Mouse (Mus musculus): ENCODE results near the gene Bloc1s1. TPM values are rescaled to one million over a fixed set of nuclear protein-coding genes. Genes with fewer than 3 reads are reported as not detected.

The Bloc1s1 gene
- polyA plus RNA-seq, 1 experiment, result 80.5 TPM

DNA sequence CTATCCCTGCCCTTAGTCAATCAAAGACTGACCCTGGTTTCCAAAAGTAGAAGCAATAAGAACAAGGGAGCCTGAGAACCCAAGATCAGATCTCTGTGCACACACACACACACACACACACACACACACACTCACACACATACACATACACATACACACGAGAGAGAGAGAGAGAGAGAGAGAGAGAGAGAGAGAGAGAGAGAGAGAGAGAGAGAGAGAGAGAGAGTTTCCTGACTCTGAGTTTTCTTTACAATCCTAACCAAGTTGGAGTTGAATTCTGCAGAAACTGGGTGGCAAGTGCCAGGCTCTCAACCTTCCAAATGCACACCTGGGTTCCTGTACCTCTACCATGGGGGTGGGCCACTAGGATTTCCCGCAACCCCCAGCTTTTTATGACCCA lies 34.0 kb downstream of the Bloc1s1 start:
- TF ChIP-seq POLR2A (IDR thresholded peaks at IDR 0.05; ENCODE audit: low read depth, low read length), result no peak
- no peak for TF ChIP-seq CTCF (IDR thresholded peaks at IDR 0.05; ENCODE audit: borderline replicate concordance, insufficient read depth, low read length)
- peaks cover 2% of the 10 kb centered on the region for H3K4me1 ChIP-seq (ENCODE audit: control insufficient read depth, insufficient read depth, low read length)
- no peak overlapping the region for H3K27ac ChIP-seq (ENCODE audit: insufficient read depth, low read length)

GRCm38 (mm10) chr10:128888941-128889827 lies 34.7 kb downstream of the Bloc1s1 start:
- TF ChIP-seq CTCF (IDR thresholded peaks at IDR 0.05; ENCODE audit: borderline replicate concordance, insufficient read depth, low read length) (no peak), POLR2A (IDR thresholded peaks at IDR 0.05; ENCODE audit: low read depth, low read length) (no peak)
- peaks cover 2% of the 10 kb centered on the region for H3K4me1 ChIP-seq (ENCODE audit: control insufficient read depth, insufficient read depth, low read length)
- no peak overlapping the region for H3K4me3 ChIP-seq (ENCODE audit: insufficient read depth, low read length)

More for the DNA sequence above, 34.0 kb downstream of the Bloc1s1 start:
- H3K4me3 ChIP-seq (ENCODE audit: insufficient read depth, low read length), result no peak overlapping the region; the same call in 1 of the 2 replicates

GRCm38 (mm10) chr10:128882067-128882466 lies 41.8 kb downstream of the Bloc1s1 start:
- Histone ChIP-seq H3K4me1 (ENCODE audit: control insufficient read depth, insufficient read depth, low read length) (no peaks in the 10 kb centered on the region), H3K27ac (ENCODE audit: insufficient read depth, low read length) (no peak overlapping the region), H3K4me3 (ENCODE audit: insufficient read depth, low read length) (no peak overlapping the region)
- TF ChIP-seq POLR2A (IDR thresholded peaks at IDR 0.05; ENCODE audit: low read depth, low read length) (no peak), CTCF (IDR thresholded peaks at IDR 0.05; ENCODE audit: borderline replicate concordance, insufficient read depth, low read length) (no peak)

More at GRCm38 (mm10) chr10:128888941-128889827, 34.7 kb downstream of the Bloc1s1 start:
- no peak overlapping the region for H3K27ac ChIP-seq (ENCODE audit: insufficient read depth, low read length)

- Histone ChIP-seq H3K4me3 (ENCODE audit: insufficient read depth, low read length) (no peak overlapping the region), H3K4me1 (ENCODE audit: control insufficient read depth, insufficient read depth, low read length) (no peaks in the 10 kb centered on the region), H3K27ac (ENCODE audit: insufficient read depth, low read length) (peak overlapping the region; percentile 45; the same call in 1 of the 2 replicates)
- TF ChIP-seq POLR2A (IDR thresholded peaks at IDR 0.05; ENCODE audit: low read depth, low read length), result no peak
- TF ChIP-seq CTCF (IDR thresholded peaks at IDR 0.05; ENCODE audit: borderline replicate concordance, insufficient read depth, low read length), result no peak
These were observed 45.0 kb downstream of the Bloc1s1 start for GRCm38 (mm10) chr10:128878811-128879210.

DNA sequence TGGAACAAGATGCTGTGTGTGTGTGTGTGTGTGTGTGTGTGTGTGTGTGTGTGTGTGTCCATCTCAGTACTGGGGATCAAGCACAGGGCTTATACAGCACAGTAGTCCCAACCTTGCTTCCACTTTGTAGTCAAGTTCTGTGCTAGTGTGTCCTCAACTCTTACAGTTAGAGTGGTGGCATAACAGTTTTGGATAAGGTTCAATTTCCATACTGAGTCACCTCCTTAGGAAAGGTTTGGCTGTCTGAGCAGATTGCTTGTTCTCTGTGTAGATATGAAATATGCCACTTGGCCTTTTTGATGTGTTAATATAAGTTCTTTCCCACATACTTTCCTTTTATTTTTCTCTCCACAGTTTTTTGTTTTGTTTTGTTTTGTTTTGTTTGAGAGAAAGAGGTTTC lies 45.5 kb downstream of the Bloc1s1 start:
- Histone ChIP-seq H3K4me1 (ENCODE audit: control insufficient read depth, insufficient read depth, low read length) (no peaks in the 10 kb centered on the region), H3K4me3 (ENCODE audit: insufficient read depth, low read length) (no peak overlapping the region), H3K27ac (ENCODE audit: insufficient read depth, low read length) (peak overlapping the region; percentile 45; the same call in 1 of the 2 replicates)
- TF ChIP-seq CTCF (IDR thresholded peaks at IDR 0.05; ENCODE audit: borderline replicate concordance, insufficient read depth, low read length), result no peak
- no peak for TF ChIP-seq POLR2A (IDR thresholded peaks at IDR 0.05; ENCODE audit: low read depth, low read length)

DNA sequence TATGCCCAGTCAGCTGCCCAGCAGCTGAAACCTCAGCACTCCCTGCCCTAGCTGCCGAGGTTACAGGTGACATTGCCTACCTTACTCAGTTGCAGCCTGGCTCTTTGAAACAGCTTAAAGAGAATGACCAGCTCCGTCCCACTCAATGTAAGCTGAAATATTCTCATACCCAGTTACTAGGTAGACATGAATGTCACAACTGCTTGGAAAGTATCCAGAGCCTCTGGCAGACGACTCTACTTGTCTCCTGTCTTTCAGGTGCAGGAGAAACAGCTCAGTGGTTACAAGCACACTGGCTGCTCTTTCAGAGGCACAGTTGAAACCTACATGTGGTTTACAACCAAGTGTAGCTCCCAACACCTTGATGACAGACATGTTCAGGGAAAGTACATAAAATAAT lies 53.5 kb downstream of the Bloc1s1 start:
- Histone ChIP-seq H3K4me3 (ENCODE audit: insufficient read depth, low read length) (no peak overlapping the region), H3K4me1 (ENCODE audit: control insufficient read depth, insufficient read depth, low read length) (no peaks in the 10 kb centered on the region), H3K27ac (ENCODE audit: insufficient read depth, low read length) (no peak overlapping the region)
- TF ChIP-seq POLR2A (IDR thresholded peaks at IDR 0.05; ENCODE audit: low read depth, low read length) (no peak), CTCF (IDR thresholded peaks at IDR 0.05; ENCODE audit: borderline replicate concordance, insufficient read depth, low read length) (no peak)

Other genes with a start within 250 kb of the Bloc1s1 start
- gene Suox, start 250.0 kb downstream of the Bloc1s1 start, polyA plus RNA-seq (2011; ENCODE audit: insufficient read length, low read depth, missing spikeins), result 14.3 and 15.7 TPM in 2 replicates
- 88.8 and 96.7 TPM in 2 replicates for gene Rab5b, start 227.8 kb downstream of the Bloc1s1 start, polyA plus RNA-seq (2011; ENCODE audit: insufficient read length, low read depth, missing spikeins)
- 0.68 and 0.87 TPM in 2 replicates for gene Pmel, start 219.8 kb downstream of the Bloc1s1 start, polyA plus RNA-seq (2011; ENCODE audit: insufficient read length, low read depth, missing spikeins)
- 49.3 and 66.6 TPM in 2 replicates for gene Cdk2, start 219.0 kb downstream of the Bloc1s1 start, polyA plus RNA-seq (2011; ENCODE audit: insufficient read length, low read depth, missing spikeins)
- 14.6 and 19.0 TPM in 2 replicates for gene Dgka, start 179.2 kb downstream of the Bloc1s1 start, polyA plus RNA-seq (2011; ENCODE audit: insufficient read length, low read depth, missing spikeins)
- 29.5 and 38.2 TPM in 2 replicates for gene Pym1, start 176.1 kb downstream of the Bloc1s1 start, polyA plus RNA-seq (2011; ENCODE audit: insufficient read length, low read depth, missing spikeins)
- 43.6 and 54.0 TPM in 2 replicates for gene Mmp19, start 133.1 kb downstream of the Bloc1s1 start, polyA plus RNA-seq (2011; ENCODE audit: insufficient read length, low read depth, missing spikeins)
- 55.5 and 59.0 TPM in 2 replicates for gene Dnajc14, start 120.0 kb downstream of the Bloc1s1 start, polyA plus RNA-seq (2011; ENCODE audit: insufficient read length, low read depth, missing spikeins)
- gene Tmem198b, start 119.7 kb downstream of the Bloc1s1 start, polyA plus RNA-seq (2011; ENCODE audit: insufficient read length, low read depth, missing spikeins), result 34.4 and 44.8 TPM in 2 replicates
- gene Sarnp, start 106.7 kb downstream of the Bloc1s1 start, polyA plus RNA-seq (2011; ENCODE audit: insufficient read length, low read depth, missing spikeins), result 106 and 112 TPM in 2 replicates
- 30.4 and 31.2 TPM in 2 replicates for gene Ormdl2, start 102.4 kb downstream of the Bloc1s1 start, polyA plus RNA-seq (2011; ENCODE audit: insufficient read length, low read depth, missing spikeins)
- gene Gdf11, start 32.3 kb downstream of the Bloc1s1 start, polyA plus RNA-seq (2011; ENCODE audit: insufficient read length, low read depth, missing spikeins), result 16.3 and 19.4 TPM in 2 replicates
- gene Cd63, start 23.0 kb downstream of the Bloc1s1 start, polyA plus RNA-seq (2011; ENCODE audit: insufficient read length, low read depth, missing spikeins), result 686 and 779 TPM in 2 replicates
- 5.5 and 7.7 TPM in 2 replicates for gene Rdh5, start 1.1 kb downstream of the Bloc1s1 start, polyA plus RNA-seq (2011; ENCODE audit: insufficient read length, low read depth, missing spikeins)
- gene Itga7, start 9.8 kb upstream of the Bloc1s1 start, polyA plus RNA-seq (2011; ENCODE audit: insufficient read length, low read depth, missing spikeins), result 16.9 and 22.1 TPM in 2 replicates
- gene Mettl7b, start 37.0 kb upstream of the Bloc1s1 start, polyA plus RNA-seq (2011; ENCODE audit: insufficient read length, low read depth, missing spikeins), result not detected in 2 replicates
- not detected in 2 replicates for gene Olfr9, start 65.4 kb upstream of the Bloc1s1 start, polyA plus RNA-seq (2011; ENCODE audit: insufficient read length, low read depth, missing spikeins)
- not detected in 2 replicates for gene Olfr763, start 86.8 kb upstream of the Bloc1s1 start, polyA plus RNA-seq (2011; ENCODE audit: insufficient read length, low read depth, missing spikeins)
- gene Olfr764-ps1, start 115.9 kb upstream of the Bloc1s1 start, polyA plus RNA-seq (2011; ENCODE audit: insufficient read length, low read depth, missing spikeins), result not detected in 2 replicates
- not detected in 2 replicates for gene Olfr765, start 126.0 kb upstream of the Bloc1s1 start, polyA plus RNA-seq (2011; ENCODE audit: insufficient read length, low read depth, missing spikeins)
- not detected in 2 replicates for gene Olfr766-ps1, start 144.9 kb upstream of the Bloc1s1 start, polyA plus RNA-seq (2011; ENCODE audit: insufficient read length, low read depth, missing spikeins)
- not detected in 2 replicates for gene Olfr767, start 158.9 kb upstream of the Bloc1s1 start, polyA plus RNA-seq (2011; ENCODE audit: insufficient read length, low read depth, missing spikeins)
- not detected in 2 replicates for gene Olfr768, start 175.3 kb upstream of the Bloc1s1 start, polyA plus RNA-seq (2011; ENCODE audit: insufficient read length, low read depth, missing spikeins)
- gene Olfr769, start 193.8 kb upstream of the Bloc1s1 start, polyA plus RNA-seq (2011; ENCODE audit: insufficient read length, low read depth, missing spikeins), result not detected in 2 replicates
- gene Olfr770, start 215.0 kb upstream of the Bloc1s1 start, polyA plus RNA-seq (2011; ENCODE audit: insufficient read length, low read depth, missing spikeins), result not detected in 2 replicates
- gene Olfr771, start 240.7 kb upstream of the Bloc1s1 start, polyA plus RNA-seq (2011; ENCODE audit: insufficient read length, low read depth, missing spikeins), result not detected in 2 replicates

Data from embryonic fibroblast, embryonic 13.5 days (primary cell).